Mouse (Mus musculus) frontal cortex, adult (tissue): Measurements from ENCODE around the gene Ctdsp1.

Experiments
- ATAC-seq: cut with Nextera tagmentation; 2 replicates; pipeline ENCODE4 v1.9.2; 2017; ENCODE audit warnings: mild to moderate bottlenecking, moderate library complexity, mixed read lengths; ENCODE audit not compliant: low TSS enrichment

Gene Ctdsp1

DNA sequence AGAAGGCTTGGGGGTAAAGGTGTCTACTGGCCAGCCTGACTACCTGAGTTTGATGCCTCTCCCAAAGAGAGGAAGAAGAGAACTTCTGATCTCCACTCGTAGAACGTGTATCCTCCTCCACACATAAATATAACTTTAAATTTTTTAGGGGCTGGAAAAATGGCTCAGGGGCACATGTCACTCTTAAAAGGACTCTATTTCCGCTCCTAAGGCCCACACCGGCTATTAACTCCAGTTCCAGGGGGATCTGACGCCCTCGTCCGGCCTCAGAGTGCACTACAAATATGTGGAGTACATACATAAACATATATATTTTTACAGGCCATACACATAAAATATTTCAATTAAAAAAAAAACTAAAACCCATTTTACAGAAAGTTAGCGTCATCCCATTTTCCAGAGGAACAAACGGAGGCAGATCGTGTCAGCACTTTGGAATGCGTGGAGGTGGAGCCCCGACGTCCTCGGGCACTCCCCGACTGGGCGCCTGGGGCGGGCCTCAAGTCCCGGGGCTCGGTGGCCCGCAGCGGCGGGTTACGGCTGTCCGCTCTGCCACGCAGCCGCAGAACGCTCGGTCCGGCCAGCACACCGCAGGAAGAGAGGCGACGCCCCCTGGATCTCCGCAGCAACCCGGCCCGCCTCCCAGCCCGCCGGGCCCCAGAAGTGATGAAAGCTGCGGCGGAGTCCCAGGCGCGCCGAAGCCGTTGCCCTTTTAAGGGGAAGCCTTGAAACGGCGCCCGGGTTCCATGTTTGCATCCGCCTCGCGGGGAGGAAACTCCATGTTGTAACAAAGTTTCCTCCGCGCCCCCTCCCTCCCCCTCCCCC is at the start of gene Ctdsp1:
TSS of gene Ctdsp1 (plus strand) at position 586 of the 825 bp plus-strand sequence.
- peak; percentile 61 for ATAC-seq

DNA sequence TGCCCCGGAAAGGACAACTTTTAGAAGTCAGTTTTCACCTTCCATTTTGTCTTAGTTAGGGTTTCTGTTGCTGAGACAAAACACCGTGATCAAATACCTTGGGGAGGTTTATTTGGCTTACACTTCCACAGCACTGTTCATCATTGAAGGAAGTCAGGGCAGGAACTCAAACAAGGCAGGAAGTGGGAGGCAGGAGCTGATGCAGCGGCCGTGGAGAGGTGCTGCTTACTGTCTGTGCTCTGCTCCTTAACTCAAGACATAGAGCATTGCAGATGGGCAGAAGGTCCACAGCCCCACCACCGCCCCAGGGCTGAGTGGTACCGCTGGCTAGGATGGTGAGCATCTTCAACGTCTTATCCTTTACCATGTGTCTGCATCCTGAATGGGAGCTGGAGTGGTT is 49.4 kb upstream of the Ctdsp1 start:
- 0 out of 2 replicates have a peak, but pooled peaks have one; percentile 17 for ATAC-seq

DNA sequence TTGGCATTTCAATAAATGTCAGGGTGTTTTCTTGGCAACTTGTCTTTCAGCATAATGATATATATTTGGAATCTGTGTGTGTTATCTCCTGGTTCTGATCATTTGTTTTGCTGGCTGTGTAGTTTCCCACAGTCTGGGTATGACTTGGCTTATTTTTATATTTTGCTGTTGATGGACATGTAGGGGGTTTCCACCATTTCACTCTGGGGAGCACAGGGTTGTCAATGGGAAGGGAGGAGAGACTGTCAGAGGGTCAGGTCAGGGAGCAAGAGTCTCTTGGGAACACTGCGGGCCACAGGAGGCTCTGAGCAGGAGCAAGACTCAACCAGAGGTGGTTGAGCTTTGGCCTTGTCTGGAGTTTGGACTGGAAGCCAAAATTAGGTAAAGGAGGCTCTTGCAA is 49.0 kb upstream of the Ctdsp1 start:
- no peak; the same call in 1 of the 2 replicates for ATAC-seq

DNA sequence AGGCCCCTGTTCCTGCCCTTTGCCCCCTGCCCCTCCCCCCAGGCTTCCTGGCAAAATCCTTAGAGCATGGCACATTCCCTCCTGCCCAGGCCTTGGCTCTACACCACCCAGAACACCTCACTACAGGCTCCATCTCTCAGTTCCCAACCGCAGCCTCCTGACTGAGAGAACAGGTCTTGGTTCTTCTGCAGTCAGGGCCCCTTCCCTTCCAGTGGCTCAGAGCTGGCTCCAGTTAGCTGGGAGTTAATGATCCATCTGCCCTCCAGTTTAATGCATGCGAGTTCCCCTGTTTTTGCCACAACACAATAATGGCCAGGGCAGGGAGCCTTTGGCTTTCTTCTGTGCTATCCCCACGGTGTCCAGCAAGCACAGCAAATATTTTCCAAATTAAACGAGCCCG is 48.1 kb upstream of the Ctdsp1 start:
- ATAC-seq: no peak

DNA sequence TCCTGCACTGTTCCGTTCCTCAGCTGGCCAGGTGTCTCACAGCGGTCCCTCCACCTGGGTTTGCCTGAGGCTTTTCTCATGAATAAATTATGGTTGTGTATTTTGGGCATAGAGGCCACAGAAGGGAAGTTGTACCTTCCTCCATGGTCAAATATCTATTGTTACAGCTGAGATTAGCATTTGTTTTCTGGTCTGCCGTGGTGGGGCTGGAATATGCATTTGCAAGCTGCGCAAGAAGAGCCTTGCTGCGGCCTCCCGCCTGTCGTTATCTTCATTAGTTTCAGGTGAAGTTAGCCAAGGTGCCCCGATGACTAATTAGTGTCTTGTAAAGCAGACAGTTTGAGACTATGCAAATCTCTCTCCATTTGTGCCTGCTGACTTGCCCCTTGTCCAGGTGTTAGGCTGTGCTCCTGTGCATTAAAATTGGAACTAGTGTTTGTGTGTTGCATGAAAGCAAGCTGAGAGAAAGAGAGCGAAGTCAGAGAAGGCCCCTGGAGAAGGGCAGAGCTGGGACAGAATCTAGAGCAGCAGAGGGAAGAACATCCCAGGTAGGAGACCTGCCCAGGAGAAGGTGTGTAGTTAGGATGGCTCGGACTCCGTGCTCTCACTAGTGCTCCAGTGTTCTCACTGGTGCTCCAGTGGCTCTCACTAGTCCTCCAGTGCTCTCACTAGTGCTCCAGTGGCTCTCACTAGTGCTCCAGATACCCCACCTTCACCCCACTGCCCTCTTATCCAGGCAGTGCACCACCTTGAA is 47.0 kb upstream of the Ctdsp1 start:
- no peak for ATAC-seq

DNA sequence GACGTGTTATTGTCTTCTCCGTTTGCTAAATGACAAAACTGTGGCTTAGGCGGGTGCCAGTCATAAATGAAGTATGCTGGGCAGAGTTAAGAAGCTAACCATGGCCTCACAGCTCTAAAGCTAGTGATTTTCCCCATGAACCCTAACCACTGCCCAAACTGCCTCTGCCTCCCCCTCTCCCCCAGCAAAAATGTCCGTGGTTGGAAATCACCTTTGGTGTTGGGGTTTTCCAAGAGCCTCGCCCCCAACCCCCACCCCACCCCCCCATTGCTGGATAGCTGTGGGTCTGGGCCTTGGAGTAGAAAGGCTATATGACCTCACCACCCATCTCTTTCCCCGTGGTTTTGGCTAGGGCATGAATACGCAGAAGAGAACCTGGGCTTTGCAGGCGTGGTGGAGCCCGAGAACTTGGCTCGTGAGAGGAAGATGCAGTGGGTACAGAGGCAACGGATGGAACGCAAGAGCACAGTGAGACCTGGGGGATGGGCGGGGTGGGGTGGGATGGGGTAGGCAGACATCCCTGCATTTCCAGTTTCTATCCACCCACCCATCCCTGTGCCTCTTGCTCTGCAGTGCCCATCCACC is 40.0 kb upstream of the Ctdsp1 start:
- no peak for ATAC-seq

DNA sequence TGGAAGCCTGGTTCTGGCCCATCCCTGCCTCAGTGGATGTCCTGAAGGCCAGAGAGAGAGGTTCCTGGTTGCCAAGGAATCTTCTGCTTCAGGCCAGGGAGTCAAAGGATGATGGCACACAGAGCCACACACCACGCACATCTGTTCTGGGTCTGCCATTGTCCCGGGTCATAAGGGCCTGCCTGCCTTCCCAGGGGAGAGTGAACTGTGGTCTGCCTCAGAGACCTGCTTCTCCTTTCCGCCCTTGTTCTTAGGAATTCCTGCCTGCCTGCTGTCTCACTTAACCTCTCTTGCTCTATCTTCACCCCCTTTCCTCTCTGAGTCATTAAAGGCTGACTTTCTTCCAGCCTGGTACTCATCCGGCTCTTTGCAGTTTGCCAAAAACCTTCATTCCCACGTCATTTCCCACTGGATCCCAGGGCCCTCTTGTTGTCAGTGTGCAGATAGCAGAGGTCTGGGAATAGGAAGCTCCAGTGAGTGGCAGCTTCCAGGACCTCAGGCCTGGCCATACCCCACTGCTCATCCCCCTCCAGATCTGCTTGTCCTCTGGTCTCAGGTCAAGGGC is 38.7 kb upstream of the Ctdsp1 start:
- ATAC-seq: no peak

DNA sequence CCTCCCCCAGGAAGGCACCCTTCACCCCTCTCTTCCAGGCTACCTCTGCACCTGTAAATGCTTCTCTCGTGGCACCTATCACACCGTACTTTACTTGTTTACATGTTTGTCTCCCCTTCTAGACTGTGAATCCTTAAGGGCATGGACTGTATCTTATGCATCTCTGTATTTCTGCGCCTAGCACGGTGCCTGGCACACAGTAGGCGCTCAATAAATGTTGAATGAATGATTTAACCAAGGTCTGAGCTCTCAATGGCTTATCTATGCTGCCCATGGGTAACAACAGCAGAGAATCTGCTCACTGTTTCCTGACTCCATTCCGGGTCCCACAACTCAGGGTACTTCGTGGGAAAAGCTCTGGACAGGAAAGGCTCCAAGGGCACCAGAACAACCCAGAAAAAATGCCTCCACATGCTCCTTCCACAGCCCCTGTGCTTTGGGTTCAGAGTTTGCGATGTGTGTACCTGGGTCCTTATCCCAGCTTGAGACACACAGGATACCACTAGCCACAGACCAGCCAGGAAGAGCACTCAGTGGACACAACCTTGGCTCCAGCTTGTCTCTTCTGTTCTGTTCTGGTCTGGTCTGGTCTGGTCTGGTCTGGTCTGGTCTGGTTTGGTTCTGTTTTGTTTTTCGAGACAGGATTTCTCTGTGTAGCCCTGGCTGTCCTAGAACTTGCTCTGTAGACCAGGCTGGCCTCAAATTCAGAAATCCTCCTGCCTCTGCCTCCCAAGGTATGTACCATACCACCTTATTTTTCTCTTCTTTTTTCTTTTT is 37.7 kb upstream of the Ctdsp1 start:
- ATAC-seq: no peak

DNA sequence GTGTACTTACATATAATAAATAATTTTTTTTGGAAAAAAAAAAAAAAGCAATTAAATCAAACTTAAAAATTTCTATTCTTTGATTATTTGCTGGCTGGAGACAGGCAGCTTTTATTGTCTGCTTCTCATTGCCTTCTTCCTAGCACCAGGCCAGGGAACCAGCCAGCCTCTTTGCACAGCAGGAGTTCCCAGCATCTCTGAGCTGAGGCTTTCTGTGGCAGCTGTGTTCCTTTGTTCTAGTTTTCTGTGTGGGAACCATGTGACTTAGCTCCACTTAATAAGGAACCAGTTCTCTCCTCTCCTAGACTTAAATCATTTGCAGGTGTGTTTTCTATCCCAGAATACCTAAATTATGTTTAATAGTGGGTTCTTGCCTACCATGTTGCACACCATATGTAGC is 33.8 kb upstream of the Ctdsp1 start:
- ATAC-seq: no peak

DNA sequence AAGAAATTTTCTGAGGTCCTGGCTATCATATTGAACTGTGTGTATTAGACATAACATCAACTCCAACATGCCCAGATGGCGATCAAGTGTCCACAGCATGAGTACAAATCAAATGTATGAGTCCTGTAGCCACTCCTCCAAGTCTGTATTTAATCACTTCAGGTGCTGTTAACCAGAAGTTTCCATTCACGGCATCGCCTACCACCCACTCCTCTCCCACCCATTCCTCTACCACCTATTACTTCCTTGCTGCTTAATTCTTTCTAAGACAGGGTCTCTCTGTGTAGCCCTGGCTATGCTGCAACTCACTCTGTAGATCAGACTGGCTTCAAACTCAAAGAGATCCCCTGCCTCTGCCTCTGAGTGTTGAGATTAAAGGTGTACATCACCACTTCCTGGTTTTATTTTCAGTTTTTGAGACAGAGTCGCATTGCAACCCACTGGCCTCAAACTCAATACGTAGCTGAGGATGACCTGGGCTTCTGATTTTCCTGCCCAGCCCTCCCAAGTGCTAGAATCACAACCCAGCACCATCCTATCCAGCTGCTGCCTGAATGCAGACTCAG is 31.3 kb upstream of the Ctdsp1 start:
- no peak for ATAC-seq

DNA sequence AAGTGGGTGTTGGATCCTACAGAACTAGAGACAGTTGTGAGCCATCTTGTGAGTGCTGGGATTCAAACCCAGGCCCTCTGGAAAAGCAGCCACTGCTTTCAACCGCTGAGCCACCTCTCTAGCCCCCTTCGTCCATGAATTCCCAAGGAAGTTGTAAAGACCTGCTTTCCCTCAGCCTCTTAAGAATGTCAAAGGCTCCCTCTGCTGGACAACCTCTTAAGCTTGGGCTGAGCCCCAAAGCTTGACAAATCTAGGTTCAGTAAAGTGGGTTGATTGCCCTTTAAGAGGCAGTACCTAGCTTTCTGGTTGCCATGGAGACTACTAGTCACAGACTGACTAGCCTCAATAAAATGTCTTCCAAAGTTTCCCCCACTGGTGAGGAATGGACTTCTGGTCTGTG is 29.5 kb upstream of the Ctdsp1 start, which contains the start of gene Catip:
TSS of gene Catip (plus strand) at position 297 of the 400 bp plus-strand sequence.
- peak; percentile 82 for ATAC-seq

DNA sequence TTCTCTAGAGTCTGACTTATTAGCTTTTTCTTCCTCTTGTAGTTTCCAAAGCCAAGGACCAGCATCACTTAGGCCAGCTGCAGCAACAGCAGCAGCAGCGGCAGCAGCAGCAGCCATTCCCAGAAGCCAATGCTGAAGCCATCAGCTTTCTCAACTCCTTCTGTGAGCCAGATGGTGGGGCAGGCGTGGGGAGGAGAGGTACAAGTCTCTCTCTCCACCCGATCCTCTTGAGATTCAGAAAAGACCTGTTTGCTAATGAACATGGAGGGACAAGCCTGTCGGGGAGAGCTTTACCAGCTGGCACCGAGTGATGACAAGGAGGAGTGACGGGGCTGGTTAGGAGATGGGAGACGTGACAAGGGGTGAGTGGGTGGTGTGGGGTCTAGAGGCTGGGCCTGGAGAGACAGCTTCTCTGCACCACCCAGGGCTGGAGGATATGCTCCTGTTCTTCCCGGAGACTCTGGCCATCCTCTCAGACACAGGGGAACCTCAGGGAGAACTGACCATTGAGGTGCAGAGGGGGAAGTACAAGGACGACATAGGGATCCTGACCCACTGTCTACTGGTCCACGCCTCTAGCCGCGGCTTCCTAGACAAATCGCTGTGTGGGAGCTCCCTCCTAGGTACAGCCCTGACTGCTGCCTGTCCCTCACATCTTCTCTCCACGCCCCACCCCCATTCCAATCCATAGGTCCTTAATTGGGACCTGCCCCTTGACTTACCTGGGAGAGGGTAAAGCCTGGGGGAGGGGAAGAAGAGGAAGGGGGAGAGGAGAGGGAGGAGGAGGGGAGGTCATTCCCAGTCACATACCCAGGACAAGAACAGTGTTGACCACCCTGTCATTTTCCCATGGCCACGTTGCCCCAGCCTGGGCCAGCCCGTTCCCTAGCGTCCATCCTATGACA is 28.7 kb upstream of the Ctdsp1 start:
- peak; percentile 55 for ATAC-seq

DNA sequence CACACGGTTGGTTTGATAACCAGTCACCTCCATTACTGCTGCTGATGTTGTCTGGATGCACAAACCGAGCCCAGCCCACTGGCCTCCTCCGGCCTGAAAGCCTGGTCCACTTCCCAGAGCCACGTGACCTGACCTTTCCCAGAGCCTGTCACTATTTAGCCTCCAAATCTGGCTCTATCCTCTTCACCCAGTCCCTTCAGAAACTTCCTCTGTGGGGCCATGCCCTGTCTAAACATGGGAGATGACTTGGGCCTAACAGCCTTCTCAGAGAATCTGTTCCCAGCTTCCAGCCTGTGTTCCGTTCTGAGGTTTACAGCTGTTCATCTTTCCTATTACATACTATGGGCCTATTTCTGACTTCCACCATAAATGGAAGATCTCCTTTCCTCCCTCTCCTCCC is 27.9 kb upstream of the Ctdsp1 start:
- ATAC-seq: peak; percentile 27; the same call in 1 of the 2 replicates

DNA sequence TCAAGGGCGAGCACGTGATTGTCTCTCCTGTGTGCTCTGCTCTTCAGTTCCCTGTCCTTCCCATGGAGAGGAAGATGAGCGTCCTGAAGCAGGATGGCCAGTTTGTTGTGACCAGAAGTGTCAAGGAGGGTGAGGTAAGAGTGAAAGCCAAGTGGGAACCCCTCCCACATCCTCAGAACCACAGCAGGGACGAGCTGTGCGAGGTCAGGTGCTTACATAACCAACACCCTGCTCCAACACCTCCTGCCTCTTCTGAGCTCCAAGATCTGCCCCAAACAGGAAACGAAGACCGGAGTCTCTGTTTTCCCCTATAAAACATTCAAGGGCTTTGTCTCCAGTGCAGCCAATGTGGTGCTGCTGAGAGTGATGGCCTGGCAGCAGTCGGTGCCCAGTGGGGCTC is 27.0 kb upstream of the Ctdsp1 start:
- ATAC-seq: no peak

DNA sequence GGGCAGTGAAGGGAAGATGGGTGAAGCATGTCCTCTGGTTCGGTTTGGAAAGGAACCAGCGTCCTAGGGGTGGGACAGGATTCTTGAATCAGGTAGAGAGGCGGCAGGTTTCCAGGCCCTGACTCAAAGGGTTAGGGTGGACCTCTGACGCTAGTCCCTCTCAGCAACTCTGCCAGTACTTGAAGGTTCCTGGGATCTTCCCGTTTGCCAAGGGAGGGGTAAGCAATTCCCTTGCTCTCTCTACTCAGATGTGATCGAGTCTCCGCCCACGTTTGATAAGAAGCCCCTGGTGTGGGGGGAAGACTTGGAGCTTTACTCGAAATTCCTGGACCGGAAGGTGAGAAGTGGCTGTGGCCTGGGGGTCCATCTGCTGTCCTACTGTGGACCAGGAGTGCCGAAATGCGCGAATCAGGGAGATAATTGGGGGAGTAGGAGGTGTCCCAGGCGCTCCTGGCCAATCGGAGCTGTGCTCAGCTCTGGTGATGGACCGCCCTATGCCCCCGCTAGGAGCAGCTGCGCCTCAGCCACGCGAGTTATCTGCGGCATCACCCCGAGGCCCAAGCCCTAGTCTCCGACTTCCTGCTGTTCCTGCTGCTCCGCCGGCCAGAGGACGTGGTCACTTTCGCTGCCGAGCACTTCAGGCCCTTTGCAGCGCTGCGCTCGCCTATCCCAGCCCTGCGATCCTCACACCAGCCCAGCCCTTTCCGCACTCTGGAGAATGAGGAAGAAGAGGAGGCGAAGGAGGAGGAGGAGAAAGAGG is 23.2 kb upstream of the Ctdsp1 start:
- ATAC-seq: peak; percentile 72

DNA sequence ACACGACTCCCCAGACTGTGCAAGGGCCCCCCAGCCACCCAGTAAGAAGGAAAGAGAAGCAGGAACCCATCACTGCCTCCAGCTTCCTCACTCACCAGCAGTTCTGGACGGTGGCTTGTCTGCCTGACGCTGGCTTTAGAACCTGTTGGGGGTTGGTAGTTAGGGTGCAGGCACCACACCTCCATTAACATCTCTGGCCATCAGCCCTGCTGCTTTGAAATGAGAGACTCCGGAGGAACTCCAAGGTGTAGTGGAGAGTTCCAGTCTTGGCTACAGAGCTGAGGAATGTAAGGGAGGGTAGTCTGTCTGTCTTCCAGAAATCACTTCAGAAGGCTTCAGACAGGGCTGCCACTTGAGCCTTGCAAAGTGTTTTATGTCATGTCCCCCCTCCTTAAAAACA is 21.3 kb upstream of the Ctdsp1 start:
- ATAC-seq: no peak

DNA sequence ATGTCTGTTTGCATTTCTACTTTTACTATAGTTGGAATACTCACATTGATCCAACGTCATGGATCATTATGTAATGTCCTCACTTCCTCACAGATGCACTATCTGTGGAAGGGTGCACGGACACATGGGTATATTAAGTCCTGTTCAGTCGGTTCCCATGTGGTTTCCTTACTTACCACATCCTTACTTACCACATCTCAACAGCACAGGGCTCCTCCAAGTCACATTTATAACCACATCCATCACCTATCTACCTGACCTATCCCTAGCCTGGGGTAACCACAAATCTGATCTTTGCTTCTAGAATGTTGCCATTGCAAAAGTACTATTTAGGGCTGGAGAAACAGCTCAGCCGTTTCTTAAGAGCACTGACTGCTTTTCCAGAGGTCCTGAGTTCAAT is 17.9 kb upstream of the Ctdsp1 start:
- ATAC-seq: no peak

DNA sequence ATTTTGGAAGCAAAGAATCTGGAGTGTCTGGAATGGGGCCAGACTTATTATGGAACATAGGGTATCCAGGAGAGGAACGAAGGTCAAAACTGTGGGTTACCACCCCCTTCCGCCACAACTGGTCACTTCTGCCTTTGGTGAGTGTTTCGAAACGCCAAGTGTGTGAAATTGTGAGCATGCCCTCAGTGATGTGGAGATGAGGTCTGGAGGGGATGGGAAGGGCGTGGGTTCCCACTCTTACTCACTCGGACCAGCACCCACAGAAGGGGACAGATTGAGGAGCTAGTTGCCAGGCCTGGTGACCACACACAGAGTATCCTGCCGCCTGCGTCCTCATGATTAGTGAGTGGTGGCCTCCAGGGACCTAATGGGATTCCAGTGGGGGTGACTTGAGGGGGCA is 16.3 kb upstream of the Ctdsp1 start, which contains the start of gene Slc11a1:
TSS of gene Slc11a1 (plus strand) at position 216 of the 400 bp plus-strand sequence.
- no peak for ATAC-seq

DNA sequence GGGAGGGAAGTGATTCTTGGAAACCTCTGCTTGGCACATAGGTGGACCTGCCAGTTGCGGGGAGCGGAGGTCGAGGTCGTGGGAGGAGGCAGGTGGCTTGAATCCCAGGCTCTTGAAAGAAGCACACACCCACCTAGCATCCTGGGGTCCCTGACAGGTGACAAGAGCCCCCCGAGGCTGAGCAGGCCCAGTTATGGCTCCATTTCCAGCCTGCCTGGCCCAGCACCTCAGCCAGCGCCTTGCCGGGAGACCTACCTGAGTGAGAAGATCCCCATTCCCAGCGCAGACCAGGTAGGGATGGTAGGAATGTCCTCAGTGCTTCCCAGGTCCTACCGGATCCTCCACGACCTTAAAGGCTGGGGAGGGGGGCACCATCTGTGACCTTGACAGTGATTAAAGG is 15.7 kb upstream of the Ctdsp1 start:
- ATAC-seq: no peak
